Mouse (Mus musculus) heart, embryonic 10.5 days (tissue): ENCODE results near the gene 4930518I15Rik. TPM values are rescaled to one million over a fixed set of nuclear protein-coding genes. Genes with fewer than 3 reads are reported as not detected.
"Not testable (repeated sequence)": the region's sequence is repeated elsewhere in the genome, so short reads cannot be mapped to it uniquely, and the experiment has no call there.

Source experiments
- DNase-seq: peaks from one replicate; pipeline ENCODE4 v3.0.0-alpha.2; 2017; ENCODE audit warnings: low spot score
- H3K27ac ChIP-seq: fragments of 300-500 bp; sonication (generic); 2 replicates; pipeline ENCODE4 v1.5.1; 2016; ENCODE audit warnings: mild to moderate bottlenecking
- H3K27me3 ChIP-seq: fragments of 300-500 bp; sonication (generic); 2 replicates; pipeline ENCODE4 v1.6.1; 2016; ENCODE audit warnings: mild to moderate bottlenecking; ENCODE audit not compliant: poor library complexity, insufficient read depth, severe bottlenecking
- H3K36me3 ChIP-seq: fragments of 300-500 bp; sonication (generic); 2 replicates; pipeline ENCODE4 v1.6.1; 2016; ENCODE audit warnings: mild to moderate bottlenecking, moderate library complexity
- H3K4me1 ChIP-seq: fragments of 300-500 bp; sonication (generic); 2 replicates; pipeline ENCODE4 v1.6.1; 2016; ENCODE audit warnings: mild to moderate bottlenecking
- H3K4me3 ChIP-seq: fragments of 300-500 bp; sonication (generic); 2 replicates; pipeline ENCODE4 v1.5.1; 2016; ENCODE audit warnings: mild to moderate bottlenecking, moderate library complexity
- H3K9me3 ChIP-seq: fragments of 300-500 bp; sonication (generic); 2 replicates; pipeline ENCODE4 v1.6.1; 2016; ENCODE audit warnings: mild to moderate bottlenecking, moderate library complexity
- WGBS: fragments of 180-500 bp; shearing (Covaris S2); methylation state at CpG from one replicate; pipeline ENCODE4 v1.1.7; 2016; 5-methylcytosine and 5-hydroxymethylcytosine counted together
- polyA plus RNA-seq: library from polyadenylated mRNA; unstranded; fragments of >200 nt; fragmentation: Nextera tagmentation; extraction: Ambion mirVana; gene quantifications from 2 replicates; pipeline ENCODE4 v1.2.1, GENCODE M21; 2016

The 4930518I15Rik gene
- polyA plus RNA-seq, 1 experiment from 2014 or later, result 6.3 TPM

GRCm38 (mm10) chr2:156870519-156870918 is 12.8 kb upstream of the 4930518I15Rik start:
- DNase-seq, result no peak
- Histone ChIP-seq H3K27ac (no peak overlapping the region), H3K27me3 (no peaks in the 10 kb centered on the region), H3K4me1 (no peaks in the 10 kb centered on the region), H3K9me3 (no peaks in the 10 kb centered on the region), H3K36me3 (peaks cover 93% of the 10 kb centered on the region), H3K4me3 (no peak overlapping the region)
- WGBS, result 63% methylated on average over 6 of the region's 6 CpGs

GRCm38 (mm10) chr2:156869554-156869953 is 11.8 kb upstream of the 4930518I15Rik start:
- DNase-seq, result no peak
- Histone ChIP-seq H3K4me3 (no peak overlapping the region), H3K27me3 (no peaks in the 10 kb centered on the region), H3K4me1 (peaks cover 2% of the 10 kb centered on the region; the same call in 1 of the 2 replicates), H3K27ac (no peak overlapping the region), H3K36me3 (peaks cover 94% of the 10 kb centered on the region), H3K9me3 (no peaks in the 10 kb centered on the region)
- 86% methylated on average over 7 of the region's 7 CpGs for WGBS

GRCm38 (mm10) chr2:156868994-156869393 is 11.2 kb upstream of the 4930518I15Rik start:
- 85% methylated on average over 8 of the region's 8 CpGs for WGBS
- Histone ChIP-seq H3K4me1 (peaks cover 7% of the 10 kb centered on the region; the same call in 1 of the 2 replicates), H3K4me3 (no peak overlapping the region), H3K9me3 (no peaks in the 10 kb centered on the region), H3K36me3 (peaks cover 88% of the 10 kb centered on the region), H3K27me3 (no peaks in the 10 kb centered on the region), H3K27ac (no peak overlapping the region)
- no peak for DNase-seq

GRCm38 (mm10) chr2:156864481-156864880 is 6.7 kb upstream of the 4930518I15Rik start:
- H3K36me3 ChIP-seq, result peaks cover 45% of the 10 kb centered on the region
- no peak for DNase-seq
- peak overlapping the region; percentile 94; the same call in 1 of the 2 replicates for H3K27ac ChIP-seq
- no peaks in the 10 kb centered on the region for H3K27me3 ChIP-seq
- peaks cover 20% of the 10 kb centered on the region; the same call in 1 of the 2 replicates for H3K4me1 ChIP-seq
- peak overlapping the region; percentile 98 for H3K4me3 ChIP-seq
- 79% methylated on average over 3 of the region's 3 CpGs for WGBS
- H3K9me3 ChIP-seq, result no peaks in the 10 kb centered on the region

- DNase-seq, result peak; percentile 83
- 2% methylated on average over 28 of the region's 28 CpGs for WGBS
- peaks cover 38% of the 10 kb centered on the region for H3K36me3 ChIP-seq
Observed at GRCm38 (mm10) chr2:156863487-156864160, 5.9 kb upstream of the 4930518I15Rik start.

GRCm38 (mm10) chr2:156862772-156863486 is 5.2 kb upstream of the 4930518I15Rik start, which contains the start of gene Rab5if:
TSS of gene Rab5if (plus strand) at chr2:156863128.
- H3K4me3 ChIP-seq, result peak within 1 kb of the TSS; percentile 98
- no peaks in the 10 kb centered on the region for H3K9me3 ChIP-seq
- H3K36me3 ChIP-seq, result peaks cover 38% of the 10 kb centered on the region
- peaks cover 20% of the 10 kb centered on the region; the same call in 1 of the 2 replicates for H3K4me1 ChIP-seq
- peak; percentile 97 for DNase-seq
- H3K27ac ChIP-seq, result peak within 1 kb of the TSS; percentile 94
- H3K27me3 ChIP-seq, result no peaks in the 10 kb centered on the region
- WGBS, result under 1% methylated on average over 96 of the region's 98 CpGs

More at GRCm38 (mm10) chr2:156863487-156864160, 5.9 kb upstream of the 4930518I15Rik start:
- H3K4me1 ChIP-seq, result peaks cover 20% of the 10 kb centered on the region; the same call in 1 of the 2 replicates
- no peaks in the 10 kb centered on the region for H3K27me3 ChIP-seq
- H3K4me3 ChIP-seq, result peak overlapping the region; percentile 98
- no peaks in the 10 kb centered on the region for H3K9me3 ChIP-seq
- peak overlapping the region; percentile 94 for H3K27ac ChIP-seq

- Histone ChIP-seq H3K27ac (peak overlapping the region; percentile 94), H3K36me3 (peaks cover 32% of the 10 kb centered on the region), H3K9me3 (no peaks in the 10 kb centered on the region), H3K27me3 (no peaks in the 10 kb centered on the region), H3K4me3 (peak overlapping the region; percentile 98), H3K4me1 (peaks cover 22% of the 10 kb centered on the region)
- no peak for DNase-seq
- under 1% methylated on average over 19 of the region's 19 CpGs for WGBS
Observed at GRCm38 (mm10) chr2:156862041-156862717, 4.4 kb upstream of the 4930518I15Rik start.

- Histone ChIP-seq H3K4me1 (peaks cover 16% of the 10 kb centered on the region), H3K36me3 (peaks cover 33% of the 10 kb centered on the region), H3K27me3 (no peaks in the 10 kb centered on the region), H3K4me3 (no peak overlapping the region), H3K27ac (no peak overlapping the region), H3K9me3 (no peaks in the 10 kb centered on the region)
- DNase-seq, result no peak
- 87% methylated on average over 7 of the region's 7 CpGs for WGBS
Observed at GRCm38 (mm10) chr2:156858671-156859070, 925 bp upstream of the 4930518I15Rik start.

- Histone ChIP-seq H3K27ac (no peak overlapping the region), H3K36me3 (peaks cover 41% of the 10 kb centered on the region), H3K4me1 (peaks cover 15% of the 10 kb centered on the region), H3K27me3 (no peaks in the 10 kb centered on the region), H3K4me3 (peak overlapping the region; percentile 27; the same call in 1 of the 2 replicates), H3K9me3 (no peaks in the 10 kb centered on the region)
- DNase-seq, result no peak
- WGBS, result 36% methylated on average over 3 of the region's 3 CpGs
Observed at GRCm38 (mm10) chr2:156857385-156857791, 358 bp downstream of the 4930518I15Rik start.

GRCm38 (mm10) chr2:156856311-156856710 is 1.4 kb downstream of the 4930518I15Rik start:
- 86% methylated on average over 1 of the region's 1 CpGs for WGBS
- peaks cover 52% of the 10 kb centered on the region for H3K36me3 ChIP-seq
- H3K9me3 ChIP-seq, result no peaks in the 10 kb centered on the region
- DNase-seq, result no peak
- no peak overlapping the region for H3K27ac ChIP-seq
- peaks cover 9% of the 10 kb centered on the region for H3K4me1 ChIP-seq
- H3K27me3 ChIP-seq, result no peaks in the 10 kb centered on the region
- H3K4me3 ChIP-seq, result no peak overlapping the region

GRCm38 (mm10) chr2:156853999-156854771 is 3.6 kb downstream of the 4930518I15Rik start:
- H3K27ac ChIP-seq, H3K4me3 ChIP-seq, H3K9me3 ChIP-seq, H3K4me1 ChIP-seq, DNase-seq, H3K27me3 ChIP-seq: not testable (repeated sequence)
- 61% methylated on average over 13 of the region's 13 CpGs for WGBS
- peaks cover 73% of the 10 kb centered on the region for H3K36me3 ChIP-seq

GRCm38 (mm10) chr2:156853584-156853983 is 4.2 kb downstream of the 4930518I15Rik start:
- peaks cover 77% of the 10 kb centered on the region for H3K36me3 ChIP-seq
- H3K9me3 ChIP-seq, H3K4me3 ChIP-seq, H3K4me1 ChIP-seq, DNase-seq, H3K27ac ChIP-seq, H3K27me3 ChIP-seq: not testable (repeated sequence)
- WGBS, result 94% methylated on average over 10 of the region's 13 CpGs
